Mouse (Mus musculus): Measurements from ENCODE around the gene Pcsk5. TPM values are rescaled to one million over a fixed set of nuclear protein-coding genes. Genes with fewer than 3 reads are reported as not detected.
"Not testable (repeated sequence)": the region's sequence is repeated elsewhere in the genome, so short reads cannot be mapped to it uniquely, and the experiment has no call there.

The Pcsk5 gene
- total RNA-seq, 2 experiments from 2014 or later, result 2.4 to 3.2 TPM

GRCm38 (mm10) chr19:17491822-17492544, 345.4 kb downstream of the Pcsk5 start:
- intact Hi-C loops (cut with DNase I), result no loop called here
- no peak for DNase-seq

GRCm38 (mm10) chr19:17491322-17491721, 346.1 kb downstream of the Pcsk5 start:
- intact Hi-C loops (cut with DNase I), result no loop called here
- DNase-seq, result no peak

- intact Hi-C loops (cut with DNase I), result no loop called here
- no peak for DNase-seq
These were observed 347.6 kb downstream of the Pcsk5 start for GRCm38 (mm10) chr19:17489866-17490141.

- intact Hi-C loops (cut with DNase I), result no loop called here
- no peak for DNase-seq
These were observed 348.2 kb downstream of the Pcsk5 start for GRCm38 (mm10) chr19:17489041-17489865.

- intact Hi-C loops (cut with DNase I), result no loop called here
- no peak for DNase-seq
These were observed 355.2 kb downstream of the Pcsk5 start for GRCm38 (mm10) chr19:17482126-17482790.

- DNase-seq, result no peak
- intact Hi-C loops (cut with DNase I), result no loop called here
These were observed 358.0 kb downstream of the Pcsk5 start for GRCm38 (mm10) chr19:17479471-17479870.

- intact Hi-C loops (cut with DNase I), result no loop called here
- no peak for DNase-seq
These were observed 361.4 kb downstream of the Pcsk5 start for GRCm38 (mm10) chr19:17476021-17476420.

DNA sequence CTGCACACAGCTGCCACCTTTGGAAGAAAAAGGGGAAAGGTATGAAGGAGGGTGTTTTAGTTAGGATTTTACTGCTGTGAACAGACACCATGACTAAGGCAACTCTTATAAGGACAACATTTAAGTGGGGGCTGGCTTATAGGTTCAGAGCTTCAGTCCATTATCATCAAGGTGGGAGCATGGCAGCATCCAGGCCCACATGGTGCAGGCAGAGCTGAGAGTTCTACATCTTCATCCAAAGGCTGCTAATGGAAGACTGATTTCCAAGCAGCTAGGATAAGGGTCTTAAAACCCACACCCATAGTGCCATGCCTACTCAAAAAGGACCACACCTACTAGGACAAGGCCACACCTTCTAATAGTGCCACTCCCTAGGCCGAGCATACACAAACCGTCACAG, 364.3 kb downstream of the Pcsk5 start:
- intact Hi-C loops (cut with DNase I), result not testable (repeated sequence)

DNA sequence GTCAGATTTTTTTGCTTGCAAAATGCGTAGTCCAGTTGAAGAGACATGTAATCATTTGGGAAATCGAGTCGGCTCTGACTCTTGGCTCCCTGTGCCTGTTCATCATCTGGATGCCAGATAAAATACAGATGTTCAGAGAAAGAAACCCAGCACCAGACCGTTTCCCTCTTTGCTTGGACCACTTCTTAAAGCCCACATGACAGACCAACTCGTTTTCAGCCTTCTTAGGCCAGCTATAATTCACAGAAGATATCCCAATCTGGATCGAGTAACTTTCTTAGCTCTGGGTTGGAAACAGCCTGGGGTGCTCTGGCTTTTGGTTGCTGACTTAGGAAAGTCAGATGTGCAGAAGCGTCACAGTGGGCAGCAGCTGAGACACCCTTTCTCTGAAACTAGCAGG, 365.6 kb downstream of the Pcsk5 start:
- intact Hi-C loops (cut with DNase I), result no loop called here
- DNase-seq, result no peak

More for the DNA sequence above, 364.3 kb downstream of the Pcsk5 start:
- DNase-seq, result not testable (repeated sequence)

DNA sequence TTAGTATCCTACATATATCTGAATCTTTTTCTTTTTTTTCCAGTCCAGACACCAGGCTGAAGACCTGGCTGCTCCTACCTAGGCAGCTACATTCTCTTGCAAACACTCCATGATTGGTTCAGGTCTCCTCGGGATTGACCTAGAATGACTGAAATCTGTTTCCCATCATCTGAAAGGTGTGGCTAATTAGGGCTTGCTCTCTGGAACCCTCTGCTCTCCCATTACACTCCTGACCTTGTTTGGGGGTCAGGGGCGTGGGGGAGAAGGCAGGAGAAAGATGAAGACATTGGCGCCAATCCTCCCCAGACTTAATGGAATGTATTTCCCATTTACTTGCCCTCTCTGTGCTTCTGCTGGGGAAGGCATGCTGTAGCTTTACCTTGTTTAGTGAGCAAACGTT, 366.2 kb downstream of the Pcsk5 start:
- DNase-seq, result no peak
- intact Hi-C loops (cut with DNase I), result no loop called here

- DNase-seq, result no peak
- intact Hi-C loops (cut with DNase I), result loop anchor here (5.0 kb wide), 1 partner anchor 1080 kb away; no protein-coding TSS in a partner anchor
These were observed 369.7 kb downstream of the Pcsk5 start for GRCm38 (mm10) chr19:17467556-17468211.

- DNase-seq, result no peak
- intact Hi-C loops (cut with DNase I), result no loop called here
These were observed 385.4 kb downstream of the Pcsk5 start for GRCm38 (mm10) chr19:17452001-17452400.

GRCm38 (mm10) chr19:17443581-17443980, 393.9 kb downstream of the Pcsk5 start:
- DNase-seq, result no peak
- intact Hi-C loops (cut with DNase I), result no loop called here

DNA sequence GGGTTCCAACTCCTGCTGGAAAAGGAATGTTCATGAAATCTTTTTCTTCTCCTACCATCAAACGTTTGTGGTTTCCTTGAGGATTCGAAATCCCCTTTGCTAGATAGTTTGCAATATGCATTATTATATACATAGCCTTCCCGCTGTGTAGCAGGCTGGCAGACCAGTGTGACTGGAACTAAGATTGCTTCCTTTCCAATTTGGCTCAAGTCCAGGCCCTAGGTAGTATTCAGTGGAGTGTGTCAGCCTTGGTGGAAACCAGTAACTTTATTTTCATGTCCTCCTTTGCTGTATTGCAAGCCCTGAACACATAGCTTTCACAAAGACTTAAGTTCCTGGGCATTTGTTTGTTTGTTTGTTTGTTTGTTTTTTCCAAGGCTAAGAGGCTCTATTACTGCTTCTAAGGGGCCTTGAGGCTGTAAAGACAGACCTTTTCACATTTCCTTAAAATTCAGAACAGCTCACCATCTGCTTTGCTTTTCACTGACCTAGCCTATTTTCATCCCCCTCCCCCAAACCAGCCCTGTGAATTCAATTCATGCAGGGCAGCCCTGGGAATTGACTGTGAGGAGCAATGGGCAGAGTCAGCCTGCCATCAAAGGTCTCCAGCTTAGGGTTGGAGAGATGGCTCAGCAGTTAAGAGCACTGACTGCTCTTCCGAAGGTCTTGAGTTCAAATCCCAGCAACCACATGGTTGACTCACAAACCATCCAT, 397.8 kb downstream of the Pcsk5 start:
- no peak for DNase-seq
- intact Hi-C loops (cut with DNase I), result no loop called here

- intact Hi-C loops (cut with DNase I), result no loop called here
- no peak for DNase-seq
These were observed 400.8 kb downstream of the Pcsk5 start for GRCm38 (mm10) chr19:17436651-17437050.

DNA sequence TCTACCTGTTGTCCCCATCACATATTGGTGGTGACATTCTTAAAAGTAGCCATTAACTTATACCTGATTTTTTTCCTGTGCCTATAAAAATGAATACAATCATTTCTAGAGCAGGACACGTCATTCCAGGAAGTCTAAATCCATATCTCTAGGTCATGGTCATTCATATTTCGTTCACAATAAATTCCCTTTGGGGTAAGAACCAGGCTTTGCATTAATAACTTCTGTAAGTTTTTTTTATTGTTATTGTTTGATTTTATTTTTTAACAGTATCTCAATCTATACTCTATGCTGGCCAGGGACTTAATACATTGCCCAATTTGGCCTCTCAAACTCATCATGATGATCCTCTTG, 408.9 kb downstream of the Pcsk5 start:
- DNase-seq, result no peak
- intact Hi-C loops (cut with DNase I), result no loop called here

GRCm38 (mm10) chr19:17427824-17428560, 409.4 kb downstream of the Pcsk5 start:
- DNase-seq, result no peak

DNA sequence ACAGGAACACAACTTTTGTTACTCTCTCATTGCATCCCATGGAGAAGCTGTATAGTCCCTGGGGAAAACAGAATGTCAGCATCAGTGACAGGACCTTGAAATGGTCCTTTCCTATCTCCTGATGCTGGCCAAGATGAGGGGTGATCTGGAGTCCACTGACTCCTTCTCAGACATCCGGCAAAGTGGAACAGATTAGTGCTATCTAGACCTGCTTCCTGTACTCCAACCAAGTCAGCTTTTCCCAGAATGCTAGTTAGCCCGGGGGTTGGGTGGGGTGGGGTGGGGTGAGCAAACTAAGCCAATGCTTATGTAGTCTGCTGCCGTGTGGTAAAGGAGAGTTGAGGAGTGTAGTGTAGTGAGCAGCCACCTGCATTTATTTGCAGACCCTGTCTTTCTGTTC, 414.1 kb downstream of the Pcsk5 start:
- DNase-seq, result no peak

More at GRCm38 (mm10) chr19:17427824-17428560, 409.4 kb downstream of the Pcsk5 start:
- intact Hi-C loops (cut with DNase I), result no loop called here

DNA sequence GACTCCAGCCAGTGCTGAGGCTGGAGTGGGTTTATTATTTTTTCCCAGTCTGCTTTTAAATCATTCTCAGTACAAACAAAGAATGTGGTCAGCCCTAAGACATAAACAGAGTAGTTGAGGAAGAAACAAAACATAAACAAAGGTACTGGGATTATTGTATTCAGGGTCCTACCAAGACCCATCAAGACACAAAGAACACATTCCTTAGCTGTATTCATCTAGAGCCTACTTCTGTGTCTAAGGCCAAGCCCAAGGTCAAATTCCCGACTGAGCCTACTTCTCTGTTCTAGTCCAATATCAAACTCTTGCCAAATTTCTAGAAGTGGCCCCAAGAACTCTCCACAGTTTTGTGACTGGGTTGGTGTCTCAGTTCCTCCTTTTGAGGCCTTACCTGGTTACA, 419.6 kb downstream of the Pcsk5 start:
- intact Hi-C loops (cut with DNase I), result no loop called here

More for the DNA sequence above, 414.1 kb downstream of the Pcsk5 start:
- intact Hi-C loops (cut with DNase I), result no loop called here

More for the DNA sequence above, 419.6 kb downstream of the Pcsk5 start:
- DNase-seq, result no peak

Data from gastrocnemius, postnatal 36 days (tissue).